ENCODE assay signal across 15 mouse cellular contexts in genomic region chr11:118297967-118298366, GRCm38 (mm10). TPM values are rescaled to one million over a fixed set of nuclear protein-coding genes. Genes with fewer than 3 reads are reported as not detected.
A peak's percentile ranks its signal among the peaks of the same experiment; 100 is the strongest.
DNase-seq lines count a peak whose midpoint lies in the region; ATAC-seq and TF ChIP-seq lines count a peak whose summit lies in the region.
"Had no signal": no experiment of that assay in that cellular context is flagged by ENCODE, and none has a peak within 500 bp of the region (broad histone marks: within the 10 kb centered on the region; RNA-seq: fewer than 3 reads in every experiment).

No protein-coding gene starts in this region.

- H3K4me2 ChIP-seq in liver, postnatal 0 days (ENCODE audit: low read depth, low read length): no peak overlapping the region
- no peak overlapping the region for H3K4me2 ChIP-seq in liver, embryonic 12.5 days
- H3K4me2 ChIP-seq: embryonic facial prominence, embryonic 13.5 days had no signal

- no peaks in the 10 kb centered on the region for H3K36me3 ChIP-seq in liver, postnatal 0 days (replicated peaks; ENCODE audit: insufficient read depth, low read length)
- no peaks in the 10 kb centered on the region for H3K36me3 ChIP-seq in liver, embryonic 12.5 days

- H3K27ac ChIP-seq in liver, postnatal 0 days (ENCODE audit: low read depth): no peak overlapping the region
- no peak overlapping the region for H3K27ac ChIP-seq in liver, embryonic 12.5 days
- H3K27ac ChIP-seq in cortical plate, adult 2 months (ENCODE audit: insufficient read depth, low read length): no peak overlapping the region
- H3K27ac ChIP-seq: embryonic facial prominence, embryonic 13.5 days; midbrain, embryonic 10.5 days had no signal

- ATAC-seq in CD4-positive, CD25-positive, alpha-beta regulatory T cell, adult 4 months: no peak
- no peak for ATAC-seq in liver, postnatal 0 days
- ATAC-seq in liver, embryonic 12.5 days: no peak

- no peak for TF ChIP-seq EP300 in liver, postnatal 0 days (IDR thresholded peaks at IDR 0.05; ENCODE audit: low read depth)

- no peak for TF ChIP-seq POLR2A in cortical plate, adult 2 months (IDR thresholded peaks at IDR 0.05; ENCODE audit: extremely low read depth, insufficient read depth, low read length)

- peak; percentile 47 for DNase-seq in CD4-positive, CD25-positive, alpha-beta regulatory T cell, adult 2 months (ENCODE audit: low read depth, low spot score)
- DNase-seq in liver, postnatal 0 days: no peak
- peak; percentile 24 for DNase-seq in thymus, postnatal 25 days
- no peak for DNase-seq in frontal cortex, adult 2 months (ENCODE audit: extremely low spot score in 1 of 2, low spot score in 1 of 2)
- DNase-seq in retina, embryonic 14.5 days (ENCODE audit: low spot score): no peak
- DNase-seq: adrenal gland, adult 2 months; heart, postnatal 36 days; kidney, adult 8-10 months; left cerebral cortex, postnatal 4 days; lung, adult 18-20 months had no signal

- 79% methylated on average over 3 of the region's 3 CpGs for WGBS in liver, postnatal 0 days (ENCODE audit: insufficient replicate concordance)
- 59% methylated on average over 3 of the region's 3 CpGs for WGBS in liver, embryonic 12.5 days (ENCODE audit: insufficient replicate concordance)

- H3K27me3 ChIP-seq in liver, postnatal 0 days (ENCODE audit: insufficient read depth, low read length): no peaks in the 10 kb centered on the region
- peaks cover 31% of the 10 kb centered on the region for H3K27me3 ChIP-seq in liver, embryonic 12.5 days (replicated peaks)
- H3K27me3 ChIP-seq: embryonic facial prominence, embryonic 13.5 days had no signal

- H3K9ac ChIP-seq in liver, postnatal 0 days (replicated peaks): no peak overlapping the region
- no peak overlapping the region for H3K9ac ChIP-seq in liver, embryonic 12.5 days
- H3K9ac ChIP-seq: embryonic facial prominence, embryonic 13.5 days had no signal

- peak; percentile 46 for TF ChIP-seq CTCF in liver, postnatal 0 days (IDR thresholded peaks at IDR 0.05; ENCODE audit: low read depth)
- TF ChIP-seq CTCF in cortical plate, adult 2 months (IDR thresholded peaks at IDR 0.05; ENCODE audit: extremely low read depth, insufficient read depth, low read length): 0 out of 2 replicates have a peak, but pooled peaks have one; percentile 5

- H3K9me3 ChIP-seq in liver, postnatal 0 days (ENCODE audit: low read length): no peaks in the 10 kb centered on the region
- H3K9me3 ChIP-seq in liver, embryonic 12.5 days (replicated peaks): no peaks in the 10 kb centered on the region
- H3K9me3 ChIP-seq: embryonic facial prominence, embryonic 13.5 days; midbrain, embryonic 10.5 days had no signal

- no peak overlapping the region for H3K4me3 ChIP-seq in liver, postnatal 0 days (ENCODE audit: low read depth, low read length)
- no peak overlapping the region for H3K4me3 ChIP-seq in liver, embryonic 12.5 days
- H3K4me3 ChIP-seq in cortical plate, adult 2 months (ENCODE audit: insufficient read depth, low read length): no peak overlapping the region
- H3K4me3 ChIP-seq: embryonic facial prominence, embryonic 13.5 days; midbrain, embryonic 10.5 days had no signal

- no peaks in the 10 kb centered on the region for H3K4me1 ChIP-seq in liver, postnatal 0 days (ENCODE audit: insufficient read depth)
- peaks cover 7% of the 10 kb centered on the region for H3K4me1 ChIP-seq in liver, embryonic 12.5 days
- H3K4me1 ChIP-seq in cortical plate, adult 2 months (ENCODE audit: control insufficient read depth, insufficient read depth, low read length): no peaks in the 10 kb centered on the region
- H3K4me1 ChIP-seq: embryonic facial prominence, embryonic 13.5 days had no signal

RNA-seq across cellular contexts. Expression of gene Usp36, which starts 7.9 kb away (rescaled TPM):
- 10 to 100 TPM; 21.1 to 33.0 TPM for polyA plus RNA-seq in CD4-positive, CD25-positive, alpha-beta regulatory T cell, adult 4 months (2017; shearing (Covaris generic))
- polyA plus RNA-seq in liver, postnatal 0 days (2015; fragmentation: Nextera tagmentation; extraction: Ambion mirVana): 3.2 and 3.8 TPM in 2 replicates
- polyA plus RNA-seq in liver, embryonic 12.5 days (2016; fragmentation: Nextera tagmentation; extraction: Ambion mirVana): 12.5 and 14.3 TPM in 2 replicates
- 26.7 and 27.3 TPM in 2 replicates for polyA plus RNA-seq in cortical plate, adult 2 months (2012; rRNA removed)
- polyA plus RNA-seq in frontal cortex, adult 2 months (2012; rRNA removed): 27.7 and 28.4 TPM in 2 replicates

RNA-seq across cellular contexts. Expression of gene Cep295nl, which starts 44.3 kb away (rescaled TPM):
- under 1 TPM; 0.32 to 0.52 TPM for polyA plus RNA-seq in CD4-positive, CD25-positive, alpha-beta regulatory T cell, adult 4 months (2017; shearing (Covaris generic))
- 0.05 TPM in 1 of 2 replicates, not detected in the other for polyA plus RNA-seq in liver, postnatal 0 days (2015; fragmentation: Nextera tagmentation; extraction: Ambion mirVana)
- 0.08 and 0.11 TPM in 2 replicates for polyA plus RNA-seq in liver, embryonic 12.5 days (2016; fragmentation: Nextera tagmentation; extraction: Ambion mirVana)
- 0.26 and 0.48 TPM in 2 replicates for polyA plus RNA-seq in cortical plate, adult 2 months (2012; rRNA removed)
- polyA plus RNA-seq in frontal cortex, adult 2 months (2012; rRNA removed): 0.52 and 0.76 TPM in 2 replicates
- polyA plus RNA-seq: adrenal gland, adult 2 months had no signal

RNA-seq across cellular contexts. Expression of gene Cyth1, which starts 49.6 kb away (rescaled TPM):
- 10 to 100 TPM; 34.7 to 59.5 TPM for polyA plus RNA-seq in CD4-positive, CD25-positive, alpha-beta regulatory T cell, adult 4 months (2017; shearing (Covaris generic))
- 7.0 and 7.9 TPM in 2 replicates for polyA plus RNA-seq in liver, postnatal 0 days (2015; fragmentation: Nextera tagmentation; extraction: Ambion mirVana)
- 4.7 and 5.4 TPM in 2 replicates for polyA plus RNA-seq in liver, embryonic 12.5 days (2016; fragmentation: Nextera tagmentation; extraction: Ambion mirVana)
- 69.2 and 80.3 TPM in 2 replicates for polyA plus RNA-seq in cortical plate, adult 2 months (2012; rRNA removed)
- 70.4 and 90.1 TPM in 2 replicates for polyA plus RNA-seq in frontal cortex, adult 2 months (2012; rRNA removed)

RNA-seq across cellular contexts. Expression of gene Timp2, which starts 57.6 kb away (rescaled TPM):
- polyA plus RNA-seq in CD4-positive, CD25-positive, alpha-beta regulatory T cell, adult 4 months (2017; shearing (Covaris generic)): 10 to 100 TPM in 1 of 2 experiments, 1 to 10 TPM in 1; 9.5 to 10.5 TPM
- 8.4 TPM in 2 replicates for polyA plus RNA-seq in liver, postnatal 0 days (2015; fragmentation: Nextera tagmentation; extraction: Ambion mirVana)
- 8.7 and 9.9 TPM in 2 replicates for polyA plus RNA-seq in liver, embryonic 12.5 days (2016; fragmentation: Nextera tagmentation; extraction: Ambion mirVana)
- 176 and 186 TPM in 2 replicates for polyA plus RNA-seq in cortical plate, adult 2 months (2012; rRNA removed)
- polyA plus RNA-seq in frontal cortex, adult 2 months (2012; rRNA removed): 192 and 218 TPM in 2 replicates

Comparison
In these comparisons a context has a peak if more than half of its experiments do, and no peak if none do; other contexts are left out.
1. DNase-seq: peak in CD4-positive, CD25-positive, alpha-beta regulatory T cell, adult 2 months (single experiment) and thymus, postnatal 25 days (single experiment); none in liver, postnatal 0 days (single experiment), frontal cortex, adult 2 months (0 of 2) and retina, embryonic 14.5 days (single experiment).